Mouse (Mus musculus) olfactory bulb, adult 2 months (tissue): ENCODE measurements around the gene Osbp.

Experiments
- CTCF ChIP-seq: fragments of 200-500 bp; IDR thresholded peaks from 2 replicates; pipeline ENCODE4 v1.5.1; 2012; ENCODE audit warnings: low read depth, mild to moderate bottlenecking, low read length, moderate library complexity; ENCODE audit not compliant: insufficient read depth
- POLR2A ChIP-seq: fragments of 200-500 bp; IDR thresholded peaks from 2 replicates; pipeline ENCODE4 v1.6.1; 2012; ENCODE audit warnings: mild to moderate bottlenecking, low read depth, low read length, moderate library complexity; ENCODE audit not compliant: insufficient read depth

GRCm38 (mm10) chr19:12010281-12010771, 44.6 kb downstream of the Osbp start:
- TF ChIP-seq CTCF (no peak), POLR2A (no peak)
